Mouse (Mus musculus) ZHBTc4 (cell line): ENCODE results near the gene Uba2.
"Not testable (repeated sequence)": the region's sequence is repeated elsewhere in the genome, so short reads cannot be mapped to it uniquely, and the experiment has no call there.

Experiments
- DNase-seq: peaks from one replicate; pipeline ENCODE4 v3.0.0-alpha.2; 2011; ENCODE audit warnings: low read depth, low spot score

Uba2 gene

GRCm38 (mm10) chr7:34169454-34169853, at the start of gene Uba2:
Gene Uba2 (minus strand): TSS chr7:34169599.
- DNase-seq: peak; percentile 90

GRCm38 (mm10) chr7:34218496-34218895, 49.1 kb upstream of the Uba2 start:
- DNase-seq: no peak

- no peak for DNase-seq
Observed at GRCm38 (mm10) chr7:34216474-34216873, 47.1 kb upstream of the Uba2 start.

- no peak for DNase-seq
Observed at GRCm38 (mm10) chr7:34215481-34215880, 46.1 kb upstream of the Uba2 start.

- DNase-seq: no peak
Observed at GRCm38 (mm10) chr7:34214644-34215043, 45.2 kb upstream of the Uba2 start.

GRCm38 (mm10) chr7:34213281-34213680, 43.9 kb upstream of the Uba2 start:
- no peak for DNase-seq

- peak; percentile 65 for DNase-seq
Observed at GRCm38 (mm10) chr7:34208027-34208745, 38.8 kb upstream of the Uba2 start.

- DNase-seq: peak; percentile 31
Observed at GRCm38 (mm10) chr7:34206331-34206730, 36.9 kb upstream of the Uba2 start.

GRCm38 (mm10) chr7:34202147-34202546, 32.7 kb upstream of the Uba2 start:
- DNase-seq: not testable (repeated sequence)

- DNase-seq: no peak
Observed at GRCm38 (mm10) chr7:34200829-34201228, 31.4 kb upstream of the Uba2 start.

- DNase-seq: peak; percentile 90
Observed at GRCm38 (mm10) chr7:34198346-34198745, 28.9 kb upstream of the Uba2 start.

- peak; percentile 96 for DNase-seq
Observed at GRCm38 (mm10) chr7:34196132-34197128, 27.0 kb upstream of the Uba2 start, which contains the start of gene Pdcd2l. Gene Pdcd2l (minus strand): TSS chr7:34196661.

GRCm38 (mm10) chr7:34195632-34196031, 26.2 kb upstream of the Uba2 start:
- peak; percentile 70 for DNase-seq

GRCm38 (mm10) chr7:34192825-34193224, 23.4 kb upstream of the Uba2 start:
- no peak for DNase-seq

- DNase-seq: no peak
Observed at GRCm38 (mm10) chr7:34189376-34189989, 20.1 kb upstream of the Uba2 start.

- no peak for DNase-seq
Observed at GRCm38 (mm10) chr7:34183794-34184193, 14.4 kb upstream of the Uba2 start.

- peak; percentile 84 for DNase-seq
Observed at GRCm38 (mm10) chr7:34183356-34183755, 14.0 kb upstream of the Uba2 start.

GRCm38 (mm10) chr7:34176241-34176640, 6.8 kb upstream of the Uba2 start:
- DNase-seq: not testable (repeated sequence)

- peak; percentile 45 for DNase-seq
Observed at GRCm38 (mm10) chr7:34172251-34172650, 2.9 kb upstream of the Uba2 start.

- peak; percentile 98 for DNase-seq
Observed at GRCm38 (mm10) chr7:34168470-34169251, 738 bp downstream of the Uba2 start.
